In genomic region chr10:3920368-3921152, GRCm38 (mm10) we compare ENCODE assay signal across 10 mouse cellular contexts. TPM values are rescaled to one million over a fixed set of nuclear protein-coding genes. Genes with fewer than 3 reads are reported as not detected.
A peak's percentile ranks its signal among the peaks of the same experiment; 100 is the strongest.
DNase-seq lines count a peak whose midpoint lies in the region; ATAC-seq and TF ChIP-seq lines count a peak whose summit lies in the region.
"Had no signal": no experiment of that assay in that cellular context is flagged by ENCODE, and none has a peak within 500 bp of the region (broad histone marks: within the 10 kb centered on the region; RNA-seq: fewer than 3 reads in every experiment).

No protein-coding gene starts in this region.

- H3K9me3 ChIP-seq in hindbrain, postnatal 0 days (ENCODE audit: low read length): no peaks in the 10 kb centered on the region

- H3K27me3 ChIP-seq in kidney, adult 2 months (replicated peaks; ENCODE audit: control insufficient read depth, insufficient read depth, low read length): no peaks in the 10 kb centered on the region
- no peaks in the 10 kb centered on the region for H3K27me3 ChIP-seq in hindbrain, postnatal 0 days (ENCODE audit: insufficient read depth, low read length)

- 51% methylated on average over 20 of the region's 20 CpGs for WGBS in kidney, adult 2 months
- 57% methylated on average over 20 of the region's 20 CpGs for WGBS in hindbrain, postnatal 0 days

- H3K4me2 ChIP-seq in hindbrain, postnatal 0 days (ENCODE audit: low read depth, low read length): no peak overlapping the region
- H3K4me2 ChIP-seq: lung, embryonic 14.5 days had no signal

- DNase-seq in kidney, adult 2 months: peak; percentile 66
- no peak for DNase-seq in kidney, adult 18-20 months
- DNase-seq in brain, embryonic 18.5 days (ENCODE audit: low read depth, low spot score): peak; percentile 54
- DNase-seq in hindbrain, postnatal 0 days (ENCODE audit: low spot score): peak; percentile 53
- peak; percentile 22 for DNase-seq in left cerebral cortex, postnatal 4 days
- no peak for DNase-seq in yolk sac, embryonic 10.5 days (ENCODE audit: low spot score)
- no peak for DNase-seq in cerebellum, adult 9-10 months
- DNase-seq: lung, embryonic 14.5 days had no signal

- no peak overlapping the region for H3K9ac ChIP-seq in hindbrain, postnatal 0 days (replicated peaks; ENCODE audit: low read length)
- H3K9ac ChIP-seq: lung, embryonic 14.5 days had no signal

- H3K4me1 ChIP-seq in kidney, adult 2 months (ENCODE audit: control insufficient read depth, insufficient read depth, low read length): peaks cover 3% of the 10 kb centered on the region
- H3K4me1 ChIP-seq in hindbrain, postnatal 0 days (ENCODE audit: insufficient read depth, low read length): no peaks in the 10 kb centered on the region

- no peak for TF ChIP-seq CTCF in kidney, adult 2 months (conservative IDR thresholded peaks at IDR 0.05; ENCODE audit: insufficient read depth, insufficient read length, low read depth, low read length)
- no peak for TF ChIP-seq CTCF in hindbrain, postnatal 0 days (IDR thresholded peaks at IDR 0.05; ENCODE audit: low read depth)

- H3K4me3 ChIP-seq in kidney, adult 2 months (ENCODE audit: insufficient read depth, low read depth, low read length): no peak overlapping the region
- H3K4me3 ChIP-seq in hindbrain, postnatal 0 days (ENCODE audit: low read length): no peak overlapping the region

- intact Hi-C loops in left cerebral cortex, postnatal 4 days (cut with DNase I): no loop called here

- H3K27ac ChIP-seq in kidney, adult 2 months (ENCODE audit: insufficient read depth, low read depth, low read length): no peak overlapping the region
- H3K27ac ChIP-seq in hindbrain, postnatal 0 days: no peak overlapping the region
- H3K27ac ChIP-seq: stomach, postnatal 0 days had no signal

- no peak for TF ChIP-seq POLR2A in kidney, adult 2 months (IDR thresholded peaks at IDR 0.05; ENCODE audit: low read depth, low read length)

- peak; percentile 63; the same call in 1 of the 2 replicates for ATAC-seq in hindbrain, postnatal 0 days
- ATAC-seq: inflammation-experienced regulatory T-cells, adult 6 months had no signal

- H3K36me3 ChIP-seq in kidney, adult 2 months (ENCODE audit: control insufficient read depth, insufficient read depth, low read length): no peaks in the 10 kb centered on the region
- no peaks in the 10 kb centered on the region for H3K36me3 ChIP-seq in hindbrain, postnatal 0 days (ENCODE audit: insufficient read depth, low read length)

RNA-seq across cellular contexts. Expression of gene Mthfd1l, which starts 52.4 kb away (rescaled TPM):
- polyA plus RNA-seq in kidney, adult 2 months (2012; rRNA removed): 0.31 and 0.77 TPM in 2 replicates
- 9.0 and 10.7 TPM in 2 replicates for total RNA-seq in hindbrain, postnatal 0 days (2014; rRNA removed)
- 7.4 and 7.6 TPM in 2 replicates for polyA plus RNA-seq in hindbrain, postnatal 0 days (2015; fragmentation: Nextera tagmentation; extraction: Ambion mirVana)
- 10 to 100 TPM; 10.9 to 11.2 TPM for total RNA-seq in left cerebral cortex, postnatal 4 days (2021)

Comparison
In these comparisons a context has a peak if more than half of its experiments do, and no peak if none do; other contexts are left out.
1. DNase-seq: peak in kidney, adult 2 months (single experiment), brain, embryonic 18.5 days (single experiment), hindbrain, postnatal 0 days (single experiment) and left cerebral cortex, postnatal 4 days (single experiment); none in kidney, adult 18-20 months (single experiment), yolk sac, embryonic 10.5 days (single experiment) and cerebellum, adult 9-10 months (single experiment).